Mouse (Mus musculus): ENCODE data around the gene Parp8.

The Parp8 gene

DNA sequence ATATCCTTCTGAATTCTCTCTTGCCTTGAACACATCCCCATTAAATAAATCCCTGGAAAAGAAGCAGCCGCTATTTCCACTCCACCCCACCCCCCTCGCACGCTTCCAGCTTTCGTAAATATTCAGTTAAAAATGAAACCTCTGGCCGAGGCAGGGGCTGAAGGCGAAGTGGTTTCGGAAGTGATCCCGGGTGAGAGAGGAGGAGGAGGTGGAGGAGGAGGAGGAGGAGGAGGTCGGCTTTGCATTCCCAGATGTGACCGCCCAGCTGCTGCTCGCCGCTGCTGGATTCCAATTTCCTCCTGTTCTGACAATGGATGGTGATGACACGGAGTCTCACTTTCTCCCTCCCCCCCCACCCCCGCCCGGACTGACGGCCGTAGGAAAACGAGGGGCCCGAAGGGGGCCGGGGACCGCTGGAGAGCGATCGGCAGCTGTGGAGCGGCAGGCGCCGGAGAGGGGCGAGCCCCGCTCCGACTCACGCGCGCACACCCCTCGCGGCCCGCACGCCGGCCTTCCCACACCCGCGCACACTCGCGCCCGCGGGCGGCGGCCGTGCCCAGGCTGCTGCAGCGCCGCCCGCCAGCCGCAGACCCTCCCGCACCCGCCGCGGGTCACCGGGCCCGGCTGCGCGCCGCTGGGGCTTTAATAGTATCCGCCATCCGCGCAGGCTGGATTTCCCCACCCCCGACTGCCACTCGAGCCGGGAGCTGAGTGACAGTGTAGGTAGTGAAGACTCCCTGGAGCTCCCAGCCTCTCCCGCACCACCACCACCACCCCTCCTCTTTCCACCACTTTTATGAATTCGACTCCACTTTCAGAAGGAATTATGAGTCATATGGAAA is at the start of gene Parp8:
TSS of gene Parp8 (minus strand) at position 312 of the 842 bp plus-strand sequence.
- CTCF ChIA-PET: interaction anchor here (0.6 to 1.1 kb wide), 2 partner anchors 27 to 88 kb away, joined by 3 read pairs; no protein-coding TSS in a partner anchor

DNA sequence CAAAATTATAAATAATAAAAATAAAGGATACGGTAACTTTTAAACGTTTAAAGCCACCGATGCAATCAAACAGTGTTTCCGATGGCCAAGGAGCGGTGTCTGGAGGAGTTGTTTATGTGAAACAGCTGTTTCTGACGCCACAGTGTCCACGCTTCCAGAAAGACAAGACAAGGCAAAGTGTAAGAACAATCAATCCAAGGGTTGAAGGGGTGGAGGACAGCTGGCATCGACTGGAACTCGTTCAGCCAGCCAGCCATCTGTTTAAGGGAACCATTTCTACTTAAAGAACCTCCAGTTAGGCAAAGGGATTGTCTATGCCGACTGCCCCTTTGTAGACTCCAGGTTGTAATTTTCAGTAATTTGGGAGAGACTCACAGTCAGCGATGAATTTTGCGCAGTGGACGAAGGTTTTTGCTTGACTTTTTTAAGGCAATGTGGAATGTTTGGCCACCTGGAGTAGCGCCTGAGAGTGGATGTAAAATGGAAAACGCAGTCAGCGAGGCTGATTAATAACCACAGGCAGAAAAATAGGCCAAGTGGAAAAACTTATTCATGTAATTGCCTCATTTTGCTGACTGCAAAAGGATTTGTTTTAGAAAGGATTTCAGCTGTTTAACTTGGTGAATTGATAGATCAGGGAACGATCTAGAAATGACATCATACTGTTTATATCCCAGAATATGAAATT is 37.4 kb upstream of the Parp8 start:
- CTCF ChIA-PET: no interaction called here

DNA sequence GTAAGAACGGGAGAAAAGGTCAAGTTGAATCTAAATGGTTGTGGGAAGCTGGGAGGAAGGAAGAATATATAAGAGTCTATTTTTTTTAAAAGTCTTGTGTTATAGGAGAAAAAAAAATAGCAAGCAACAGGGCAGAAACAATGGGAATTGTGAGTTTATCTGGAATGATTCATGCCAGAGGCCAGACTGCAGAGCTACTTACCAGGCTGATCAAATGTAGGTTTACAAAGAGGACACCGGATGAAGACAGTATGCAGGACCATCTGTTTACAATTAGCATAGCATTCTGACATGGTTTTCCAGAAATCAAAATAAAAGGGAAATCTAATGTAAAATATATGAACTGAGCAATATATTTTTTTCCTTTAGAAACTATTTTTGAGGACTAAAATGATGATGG is 31.1 kb upstream of the Parp8 start:
- CTCF ChIA-PET: no interaction called here

DNA sequence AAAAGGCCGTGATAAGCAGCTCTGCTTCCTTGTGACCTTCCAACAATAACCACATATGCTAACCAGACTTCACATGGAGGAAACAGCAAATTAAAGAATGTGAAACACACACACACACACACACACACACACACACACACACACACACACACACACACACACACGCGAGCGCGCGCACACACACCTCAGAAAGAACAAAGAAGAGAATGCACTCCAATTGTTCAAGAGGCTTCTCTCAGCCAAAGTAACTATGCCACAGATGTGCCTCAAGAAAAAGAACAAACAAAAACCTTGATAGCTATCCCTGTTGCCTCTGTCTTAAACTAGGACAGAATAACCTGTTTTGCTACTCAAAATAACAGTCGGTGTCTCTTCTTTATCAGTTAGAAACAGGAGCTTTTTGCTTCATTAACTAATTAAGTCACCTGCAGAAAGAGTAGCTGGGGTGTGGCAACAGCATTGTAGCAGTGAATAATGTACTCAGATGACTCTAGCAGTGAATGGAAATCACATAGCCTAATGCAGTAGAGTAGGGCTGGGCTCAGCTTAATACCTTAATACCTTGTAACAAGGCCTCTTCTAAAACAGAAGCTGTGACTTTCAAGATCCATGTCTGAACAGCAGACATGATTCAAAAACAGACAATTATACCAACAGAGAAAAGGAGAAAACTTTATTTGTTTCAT is 29.6 kb upstream of the Parp8 start:
- CTCF ChIA-PET: interaction anchor here (0.6 to 0.7 kb wide), 2 partner anchors 20 to 43 kb away, joined by 4 to 5 read pairs; no protein-coding TSS in a partner anchor

DNA sequence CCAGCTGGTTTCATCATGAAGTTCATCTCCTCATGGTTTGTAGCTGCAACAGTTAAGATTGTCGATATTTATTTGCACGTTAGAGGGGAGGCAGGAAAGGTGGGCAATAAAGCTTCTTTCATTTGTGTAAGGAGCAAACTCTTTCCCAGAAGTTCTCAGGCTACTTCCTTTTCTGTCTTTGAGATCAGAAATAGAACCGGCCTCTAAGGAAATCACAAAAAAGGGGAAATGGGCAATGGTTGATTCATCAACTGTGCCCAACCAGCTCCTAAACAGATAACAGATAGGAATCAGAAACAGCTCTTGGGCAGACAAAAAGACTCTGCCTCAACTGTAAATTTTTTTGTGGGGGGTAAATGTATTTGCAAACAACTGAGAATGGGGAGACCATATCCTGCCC is 27.4 kb upstream of the Parp8 start:
- CTCF ChIA-PET: interaction anchor here (0.8 kb wide), 1 partner anchor 27 kb away, joined by 3 read pairs; the partner anchor contains the start of gene Parp8

DNA sequence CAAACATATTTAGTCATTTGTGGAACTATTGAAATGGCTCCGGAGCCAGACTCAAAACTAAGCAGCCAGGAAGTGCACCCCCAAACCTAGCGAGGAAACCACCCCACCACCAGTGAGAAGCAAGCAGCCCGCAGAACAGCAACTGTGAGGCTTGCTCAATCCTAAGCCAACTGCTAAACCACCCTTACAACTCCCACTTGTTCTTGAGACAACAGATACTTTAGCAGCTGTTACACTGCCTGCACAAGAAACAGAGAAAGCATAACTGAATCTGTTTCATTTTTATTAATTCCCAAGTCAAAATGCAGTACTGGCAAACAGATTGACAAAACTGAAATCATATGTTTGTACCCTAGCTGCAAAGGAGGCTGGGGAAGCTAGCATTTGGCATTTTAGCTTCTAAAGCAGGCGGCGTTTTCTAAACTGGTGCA is 23.2 kb upstream of the Parp8 start:
- CTCF ChIA-PET: no interaction called here

DNA sequence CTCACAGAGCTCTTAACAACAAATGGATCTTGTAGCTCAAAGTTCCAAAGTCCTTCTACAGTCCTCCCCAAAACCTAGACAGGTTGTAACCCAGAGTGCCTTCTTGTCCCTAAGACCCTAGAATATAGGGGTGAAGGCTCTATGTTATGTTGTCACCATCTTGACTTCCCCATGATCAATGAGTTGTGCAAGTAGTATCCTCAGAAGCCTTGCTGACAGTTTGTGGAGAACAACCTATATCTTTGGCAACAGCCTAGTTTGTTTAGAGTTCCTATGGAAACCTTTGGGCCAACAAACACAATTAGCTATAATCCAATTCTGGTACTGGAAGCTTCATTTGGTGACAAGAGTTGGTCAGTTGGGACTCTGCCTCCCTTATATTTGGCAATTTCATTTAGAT is 18.2 kb upstream of the Parp8 start:
- CTCF ChIA-PET: no interaction called here

DNA sequence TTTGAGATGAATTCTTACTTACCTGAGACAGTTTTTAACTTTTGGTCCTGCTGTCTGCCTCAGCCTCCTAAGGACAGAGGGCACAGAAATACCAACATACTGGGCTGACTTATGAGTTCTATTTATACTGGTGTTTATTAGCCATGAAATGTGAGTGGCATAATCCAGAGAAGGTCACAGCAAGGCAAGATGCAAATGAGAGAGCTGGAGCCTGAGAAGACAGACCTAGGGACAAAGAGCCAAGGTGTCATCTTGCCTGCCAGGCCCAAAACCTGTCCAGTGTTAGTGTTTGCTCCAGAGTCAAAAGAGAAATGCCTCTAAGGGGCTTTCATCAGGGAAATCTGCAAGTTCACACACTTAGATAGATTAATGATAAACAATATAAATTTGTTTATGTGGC is 15.7 kb upstream of the Parp8 start:
- CTCF ChIA-PET: no interaction called here

DNA sequence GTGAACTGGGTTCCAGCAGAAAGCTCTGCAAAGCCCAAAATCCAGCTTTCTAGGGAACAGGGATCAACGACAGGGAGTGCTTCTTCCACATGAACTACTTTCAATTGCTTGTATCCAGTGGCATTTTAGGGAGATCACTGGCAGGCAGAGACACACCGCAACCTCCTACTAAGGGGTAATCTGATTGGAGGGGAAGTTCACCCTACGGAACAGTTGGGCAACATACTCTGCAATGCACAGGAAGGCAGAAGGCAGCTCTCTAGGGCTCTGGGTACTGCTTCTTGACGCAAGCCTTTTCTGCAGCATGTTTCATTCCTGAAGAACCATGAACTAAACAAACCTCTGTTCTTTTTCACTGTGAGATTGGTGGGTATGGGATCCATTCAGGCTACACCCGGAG is 10.9 kb upstream of the Parp8 start:
- CTCF ChIA-PET: interaction anchor here (0.8 kb wide), 1 partner anchor 126 kb away, joined by 5 read pairs; no protein-coding TSS in a partner anchor

DNA sequence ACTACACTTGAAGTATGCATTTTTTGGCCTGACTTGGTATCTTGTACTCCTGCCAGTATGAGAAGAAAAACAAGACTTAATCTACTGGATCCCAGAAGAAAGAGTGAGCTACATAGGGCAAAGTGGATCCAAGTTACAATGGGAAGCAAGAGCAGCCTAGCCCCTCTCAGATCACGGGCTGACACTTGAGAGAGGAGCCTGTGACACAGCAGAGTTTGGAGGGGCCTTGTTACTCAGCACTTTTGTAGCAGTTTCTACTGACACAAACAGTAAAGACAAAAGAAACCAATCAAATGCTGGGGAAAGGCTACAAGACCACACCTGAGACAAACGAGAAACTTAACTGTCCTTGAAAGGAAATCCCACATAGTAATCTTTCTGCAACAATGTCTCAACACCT is 9.8 kb upstream of the Parp8 start:
- CTCF ChIA-PET: interaction anchor here (0.6 kb wide), 1 partner anchor 20 kb away, joined by 4 read pairs; no protein-coding TSS in a partner anchor

DNA sequence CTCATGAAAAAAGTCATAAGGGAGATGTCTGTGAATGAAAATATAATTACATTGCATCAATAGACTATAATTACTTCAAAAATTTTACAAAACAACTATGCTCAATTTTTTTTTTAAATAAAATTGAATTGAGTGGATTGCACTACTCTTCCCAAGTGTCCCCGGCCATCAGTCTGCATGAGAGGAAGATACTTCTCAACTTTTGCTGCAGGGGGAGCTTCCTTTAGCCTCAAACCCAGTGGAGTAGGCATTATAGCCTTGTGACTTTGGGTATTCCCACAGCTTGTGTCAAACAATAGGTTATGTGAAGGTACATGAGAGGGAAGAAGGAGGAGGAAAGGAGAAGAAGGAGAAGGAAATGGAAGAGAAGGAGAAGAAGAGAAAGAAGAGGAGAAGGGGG is 9.3 kb upstream of the Parp8 start:
- CTCF ChIA-PET: interaction anchor here (0.6 kb wide), 1 partner anchor 20 kb away, joined by 4 read pairs; no protein-coding TSS in a partner anchor

DNA sequence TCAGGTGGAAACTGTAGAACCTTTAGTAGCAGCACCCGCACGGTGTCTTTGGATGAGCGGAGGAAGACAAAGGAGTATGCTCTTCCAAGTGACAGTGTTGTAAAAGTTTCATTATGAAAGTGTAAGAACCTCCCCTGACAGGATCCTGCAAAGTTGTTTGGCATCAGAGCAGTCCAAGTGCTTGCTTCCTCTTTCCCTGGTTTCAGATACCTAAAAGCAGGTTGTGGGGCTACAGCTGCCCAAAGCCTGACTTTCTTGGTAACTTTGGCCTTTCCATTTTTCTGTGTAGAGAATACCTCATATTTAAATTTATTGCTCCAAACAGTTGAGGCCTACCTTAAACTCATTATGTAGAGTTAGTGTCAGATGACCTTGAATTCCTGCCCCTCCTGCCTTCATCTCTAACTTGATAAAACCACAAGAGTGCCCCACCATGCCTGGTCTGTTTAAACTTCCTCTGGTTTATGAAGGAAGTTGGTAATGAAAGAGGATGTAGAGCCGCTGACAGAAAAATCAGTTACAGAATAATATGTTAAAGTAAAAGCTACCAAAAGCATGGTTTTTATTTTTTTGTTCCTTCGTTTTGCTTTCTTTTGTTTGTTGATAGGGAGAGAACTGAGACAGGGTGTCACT is 8.5 kb upstream of the Parp8 start:
- CTCF ChIA-PET: no interaction called here

DNA sequence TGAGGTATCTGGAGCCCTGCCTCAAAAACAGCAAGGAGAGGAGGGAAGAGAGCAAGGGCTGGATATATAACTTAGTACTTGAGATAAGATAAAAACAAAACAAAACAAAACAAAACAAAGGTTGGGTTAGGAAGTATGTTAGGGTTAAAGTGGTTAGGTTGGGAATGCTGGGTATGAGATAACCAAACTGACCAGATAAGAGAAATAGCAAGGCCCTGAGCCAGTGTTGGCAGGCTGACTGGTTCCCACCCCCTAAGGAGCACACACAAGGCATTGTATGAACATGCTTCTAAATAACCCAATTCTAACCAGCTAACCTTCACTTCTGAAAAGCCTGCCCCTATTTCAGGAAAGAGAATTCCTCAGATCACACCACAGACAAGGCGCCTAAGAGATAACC is 7.1 kb upstream of the Parp8 start:
- CTCF ChIA-PET: interaction anchor here (0.5 to 1.1 kb wide), 2 partner anchors 14 to 69 kb away, joined by 5 to 8 read pairs; no protein-coding TSS in a partner anchor

DNA sequence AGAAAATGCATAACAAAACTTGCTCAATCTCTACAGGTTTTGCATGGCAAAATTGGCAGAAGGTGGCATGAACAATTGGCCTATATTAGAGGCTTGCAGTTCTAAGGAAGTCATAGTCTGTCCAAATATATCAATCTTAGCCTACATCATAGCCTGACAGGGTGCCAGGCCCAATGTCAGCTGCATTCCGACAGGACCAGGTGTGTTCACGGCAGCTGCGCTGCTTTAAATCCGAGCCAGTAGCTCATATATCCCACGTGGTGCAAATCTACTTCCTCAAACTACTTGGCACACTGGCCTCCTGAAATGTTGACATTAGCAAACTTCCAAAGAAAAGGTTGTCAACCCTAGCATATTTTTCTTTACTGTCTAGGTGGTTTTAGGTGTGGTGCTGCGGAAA is 6.2 kb upstream of the Parp8 start:
- CTCF ChIA-PET: no interaction called here

DNA sequence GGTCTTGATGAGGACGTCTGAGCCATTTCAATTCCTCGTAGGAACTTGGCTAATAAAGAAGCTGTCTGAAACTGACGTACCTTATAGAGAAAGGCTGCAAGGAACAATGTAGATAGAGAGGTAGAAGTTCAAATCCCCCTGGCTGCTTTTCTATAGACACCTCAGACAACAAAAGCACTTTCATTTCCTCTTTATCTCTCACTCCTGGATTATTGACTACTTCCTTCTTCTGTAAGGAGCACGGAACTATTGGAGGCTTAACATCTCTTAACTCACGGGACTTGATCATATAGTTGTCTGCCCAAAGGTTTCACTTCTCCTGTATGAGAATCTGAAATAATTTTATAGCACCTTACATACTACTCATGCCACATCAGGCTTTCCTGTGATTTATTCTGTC is 2.9 kb upstream of the Parp8 start:
- CTCF ChIA-PET: interaction anchor here (0.6 kb wide), 1 partner anchor 1528 kb away, joined by 8 read pairs; no protein-coding TSS in a partner anchor

DNA sequence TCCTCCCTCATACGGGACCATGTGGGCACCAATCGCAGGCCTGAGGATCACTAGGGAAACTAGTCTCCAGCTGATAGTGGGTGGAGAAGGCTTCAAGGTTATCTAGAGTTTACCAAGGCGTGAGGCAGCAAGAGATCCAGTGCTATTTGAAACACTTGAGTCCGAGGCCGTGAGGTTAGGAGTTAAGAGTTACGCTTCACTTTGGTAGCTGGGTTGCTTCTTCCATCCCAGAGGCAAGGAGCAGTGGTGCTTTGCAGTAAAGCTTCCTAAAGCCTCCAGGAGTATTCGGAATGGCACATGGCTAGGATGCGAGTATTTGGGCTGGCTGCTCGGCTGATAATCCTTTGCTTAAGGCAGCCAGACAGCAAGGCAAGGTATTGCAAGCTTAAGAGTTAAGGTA is 2.0 kb upstream of the Parp8 start:
- CTCF ChIA-PET: interaction anchor here (0.6 kb wide), 1 partner anchor 61 kb away, joined by 4 read pairs; no protein-coding TSS in a partner anchor

DNA sequence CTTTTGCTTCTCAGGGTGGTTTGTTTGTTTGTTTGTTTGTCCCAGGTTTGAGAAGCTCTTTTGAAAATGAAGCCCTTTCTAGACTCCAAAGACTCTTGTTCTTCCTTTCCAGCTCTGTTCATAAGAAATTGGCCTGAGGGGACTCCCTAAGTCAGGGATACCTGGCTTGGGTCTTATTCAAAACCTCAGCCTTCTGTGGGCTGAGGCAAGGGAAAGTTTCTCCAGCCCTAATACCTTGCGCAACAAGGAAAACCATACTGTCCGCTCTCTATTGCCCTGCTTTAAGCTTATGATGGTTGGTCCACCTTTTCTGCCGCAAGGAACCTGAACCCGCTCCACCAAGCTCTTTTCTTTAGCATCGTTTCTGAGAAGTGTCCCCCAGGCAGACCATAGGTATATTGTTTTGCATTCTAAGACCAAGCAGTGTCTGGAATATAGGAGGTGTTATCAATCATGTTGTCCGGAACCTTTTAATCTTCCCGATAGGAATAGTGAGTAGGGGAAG is 991 bp upstream of the Parp8 start:
- CTCF ChIA-PET: interaction anchor here (0.6 to 1.1 kb wide), 2 partner anchors 26 to 89 kb away, joined by 3 read pairs; no protein-coding TSS in a partner anchor

DNA sequence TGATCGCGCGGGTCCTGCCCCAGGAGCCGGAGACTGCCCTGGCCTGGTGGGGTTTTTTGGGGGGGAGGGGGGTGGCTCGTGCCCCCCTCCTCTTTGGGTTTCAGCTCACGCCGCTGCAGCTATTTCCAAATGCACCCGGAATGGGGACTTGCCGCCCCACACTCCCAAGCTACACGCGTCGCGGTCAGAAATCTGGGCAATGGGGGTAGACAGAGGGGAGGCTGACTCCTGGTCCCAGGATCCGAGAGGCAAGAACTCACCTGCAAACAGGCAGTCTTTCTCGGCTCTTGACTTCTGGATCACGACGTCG is 466 bp downstream of the Parp8 start:
- CTCF ChIA-PET: no interaction called here

DNA sequence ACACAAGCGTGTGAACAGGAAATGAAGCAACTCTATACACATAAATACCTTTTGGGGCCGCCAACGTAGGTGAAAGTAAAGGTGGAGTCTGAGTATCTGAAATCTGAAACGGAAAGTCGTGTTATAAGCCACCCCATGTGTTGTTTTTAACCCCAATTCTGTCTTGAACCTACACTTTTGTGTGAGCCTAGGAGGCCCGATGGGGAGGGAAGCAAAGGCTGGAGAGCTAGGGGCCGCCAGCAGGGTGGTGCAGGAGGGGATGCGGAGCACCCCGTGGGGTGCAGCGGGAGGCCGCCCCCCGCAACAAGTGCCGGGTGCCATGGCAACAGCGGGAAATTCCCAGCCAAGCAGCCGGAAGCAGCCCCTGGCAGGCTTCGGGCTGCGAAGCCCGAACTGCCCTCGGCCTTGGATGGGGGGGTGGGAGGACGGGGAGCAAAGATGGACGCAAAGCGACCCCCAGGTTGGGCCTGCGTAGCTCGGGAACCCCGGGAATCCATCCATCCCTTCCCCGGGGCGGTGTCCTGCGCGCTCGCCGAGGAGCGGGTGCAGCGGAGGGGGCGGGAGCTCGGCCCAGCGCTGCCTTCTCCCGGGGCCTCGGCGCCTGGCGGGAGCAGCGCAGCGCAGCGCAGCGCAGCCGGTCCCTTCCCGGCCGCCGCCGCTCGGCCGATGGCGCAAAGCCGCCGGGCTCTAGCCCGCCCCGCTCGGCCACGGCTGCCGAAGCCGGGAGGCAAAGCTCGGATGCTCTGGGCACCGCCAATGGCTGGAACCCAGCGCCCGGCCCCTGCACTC is 1.0 kb downstream of the Parp8 start:
- CTCF ChIA-PET: no interaction called here

DNA sequence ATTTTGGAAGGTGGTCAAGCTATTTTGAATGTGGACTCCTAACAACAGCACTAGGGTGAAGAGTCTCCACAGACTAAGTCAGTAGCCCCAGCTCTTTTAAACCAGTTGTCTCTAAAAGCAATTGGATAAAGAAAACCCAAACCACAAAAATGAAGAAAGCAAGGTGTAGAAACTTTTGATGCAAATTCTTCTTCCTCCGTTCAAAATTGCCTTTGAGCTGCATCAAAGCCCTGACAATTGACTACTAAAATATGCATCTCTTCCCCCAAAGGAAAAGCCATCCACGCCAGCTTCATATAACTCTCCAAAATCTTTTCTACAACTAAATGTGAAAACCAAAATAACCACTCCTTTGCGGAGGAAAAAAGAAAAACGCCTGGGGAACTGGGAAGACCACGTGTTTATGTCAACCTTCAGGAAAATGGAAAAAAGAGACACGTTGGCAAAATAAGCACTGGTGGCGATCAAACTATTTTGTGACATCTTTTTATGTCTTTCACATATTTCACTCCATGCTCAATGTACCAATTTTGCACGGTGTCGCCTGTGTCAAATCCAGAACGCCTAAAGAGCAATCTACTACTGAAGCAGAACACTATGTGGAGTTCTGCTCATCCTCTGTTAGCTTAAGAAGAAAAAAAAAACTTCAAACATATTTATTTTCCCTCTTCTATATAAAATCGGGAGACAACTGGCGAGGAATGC is 1.8 kb downstream of the Parp8 start:
- CTCF ChIA-PET: no interaction called here
